Mouse (Mus musculus): ENCODE measurements around the gene Pfdn6.
"Not testable (repeated sequence)": the region's sequence is repeated elsewhere in the genome, so short reads cannot be mapped to it uniquely, and the experiment has no call there.

The Pfdn6 gene

GRCm38 (mm10) chr17:33917656-33918292 is 22.4 kb downstream of the Pfdn6 start:
- in situ Hi-C loops (cut with MseI, MboI): no loop called here

GRCm38 (mm10) chr17:33916847-33917655 is 23.1 kb downstream of the Pfdn6 start:
- in situ Hi-C loops (cut with MseI, MboI): no loop called here

GRCm38 (mm10) chr17:33916294-33916693 is 23.8 kb downstream of the Pfdn6 start:
- in situ Hi-C loops (cut with MseI, MboI): no loop called here

DNA sequence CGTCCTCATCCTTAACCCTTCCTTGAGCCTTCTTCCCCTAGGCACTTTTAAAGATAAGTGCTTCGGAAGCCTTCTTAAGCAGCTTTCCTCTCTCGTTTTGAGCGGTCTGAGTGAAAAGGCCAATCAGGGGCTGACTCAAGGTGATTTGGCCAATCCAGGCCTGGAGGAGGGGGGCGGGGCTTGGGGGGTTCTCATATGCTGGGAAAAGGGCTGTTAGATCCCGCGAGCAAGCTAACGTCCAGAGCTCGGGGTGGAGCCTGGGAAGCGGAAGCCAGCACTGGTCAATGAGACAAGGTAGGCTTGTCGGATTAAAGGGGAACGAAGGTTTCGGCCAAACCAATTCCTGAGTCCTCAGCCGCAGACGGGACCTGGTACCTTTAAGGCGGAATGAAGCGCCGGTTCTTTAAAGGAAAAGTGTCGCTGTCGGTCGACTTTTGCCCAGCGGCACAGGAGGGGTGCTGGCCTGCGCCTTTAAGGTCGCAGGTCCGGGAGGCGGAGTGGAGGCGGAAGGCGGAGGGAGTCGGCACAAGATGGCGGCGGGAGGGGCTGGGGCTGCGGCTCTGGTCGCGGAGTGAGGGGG is 24.4 kb downstream of the Pfdn6 start, which contains the start of the genes Tapbp and Zbtb22:
Tapbp (plus strand) TSS at position 229 of the 580 bp plus-strand sequence.
Zbtb22 (plus strand) TSS at position 234 of the 580 bp plus-strand sequence.
- in situ Hi-C loops (cut with MseI, MboI): no loop called here

GRCm38 (mm10) chr17:33914969-33915391 is 25.2 kb downstream of the Pfdn6 start:
- in situ Hi-C loops (cut with MseI, MboI): no loop called here

- in situ Hi-C loops (cut with MseI, MboI): no loop called here
Observed at GRCm38 (mm10) chr17:33913905-33914304, 26.2 kb downstream of the Pfdn6 start.

DNA sequence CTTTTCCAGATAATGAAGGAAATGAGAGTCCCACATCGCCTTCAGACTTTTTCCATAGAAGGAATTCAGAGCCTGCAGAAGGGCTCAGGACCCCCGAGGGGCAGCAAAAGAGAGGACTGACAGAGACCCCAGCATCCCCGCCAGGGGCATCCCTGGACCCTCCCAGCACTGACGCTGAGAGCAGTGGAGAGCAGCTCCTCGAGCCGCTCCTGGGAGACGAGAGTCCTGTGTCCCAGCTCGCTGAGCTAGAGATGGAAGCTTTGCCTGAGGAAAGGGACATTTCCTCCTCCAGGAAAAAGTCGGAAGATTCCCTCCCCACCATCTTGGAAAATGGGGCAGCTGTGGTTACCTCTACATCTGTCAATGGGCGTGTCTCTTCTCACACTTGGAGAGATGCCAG is 26.9 kb downstream of the Pfdn6 start:
- in situ Hi-C loops (cut with MseI, MboI): no loop called here

DNA sequence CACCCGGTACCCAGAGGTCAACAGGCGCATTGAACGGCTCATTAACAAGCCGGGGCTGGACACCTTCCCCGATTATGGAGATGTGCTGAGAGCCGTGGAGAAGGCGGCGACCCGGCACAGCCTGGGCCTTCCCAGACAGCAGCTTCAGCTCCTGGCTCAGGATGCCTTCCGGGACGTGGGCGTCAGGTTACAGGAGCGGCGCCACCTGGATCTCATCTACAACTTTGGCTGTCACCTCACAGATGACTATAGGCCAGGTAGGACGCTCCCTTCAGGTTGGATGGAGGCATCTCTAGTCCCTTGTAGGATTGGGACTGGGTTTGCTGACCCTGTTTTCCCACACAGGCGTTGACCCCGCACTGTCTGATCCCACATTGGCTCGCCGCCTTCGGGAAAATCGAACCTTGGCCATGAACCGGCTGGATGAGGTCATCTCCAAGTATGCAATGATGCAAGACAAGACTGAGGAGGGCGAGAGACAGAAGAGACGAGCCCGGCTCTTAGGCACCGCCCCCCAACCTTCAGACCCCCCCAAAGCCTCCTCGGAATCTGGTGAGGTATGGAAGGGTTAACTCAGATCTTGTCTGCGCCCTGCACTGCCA is 28.2 kb downstream of the Pfdn6 start:
- in situ Hi-C loops (cut with MseI, MboI): no loop called here

- in situ Hi-C loops (cut with MseI, MboI): no loop called here
Observed at GRCm38 (mm10) chr17:33911052-33911812, 28.9 kb downstream of the Pfdn6 start.

GRCm38 (mm10) chr17:33910346-33911051 is 29.6 kb downstream of the Pfdn6 start:
- in situ Hi-C loops (cut with MseI, MboI): no loop called here

- in situ Hi-C loops (cut with MseI, MboI): no loop called here
Observed at GRCm38 (mm10) chr17:33909869-33910250, 30.3 kb downstream of the Pfdn6 start.

DNA sequence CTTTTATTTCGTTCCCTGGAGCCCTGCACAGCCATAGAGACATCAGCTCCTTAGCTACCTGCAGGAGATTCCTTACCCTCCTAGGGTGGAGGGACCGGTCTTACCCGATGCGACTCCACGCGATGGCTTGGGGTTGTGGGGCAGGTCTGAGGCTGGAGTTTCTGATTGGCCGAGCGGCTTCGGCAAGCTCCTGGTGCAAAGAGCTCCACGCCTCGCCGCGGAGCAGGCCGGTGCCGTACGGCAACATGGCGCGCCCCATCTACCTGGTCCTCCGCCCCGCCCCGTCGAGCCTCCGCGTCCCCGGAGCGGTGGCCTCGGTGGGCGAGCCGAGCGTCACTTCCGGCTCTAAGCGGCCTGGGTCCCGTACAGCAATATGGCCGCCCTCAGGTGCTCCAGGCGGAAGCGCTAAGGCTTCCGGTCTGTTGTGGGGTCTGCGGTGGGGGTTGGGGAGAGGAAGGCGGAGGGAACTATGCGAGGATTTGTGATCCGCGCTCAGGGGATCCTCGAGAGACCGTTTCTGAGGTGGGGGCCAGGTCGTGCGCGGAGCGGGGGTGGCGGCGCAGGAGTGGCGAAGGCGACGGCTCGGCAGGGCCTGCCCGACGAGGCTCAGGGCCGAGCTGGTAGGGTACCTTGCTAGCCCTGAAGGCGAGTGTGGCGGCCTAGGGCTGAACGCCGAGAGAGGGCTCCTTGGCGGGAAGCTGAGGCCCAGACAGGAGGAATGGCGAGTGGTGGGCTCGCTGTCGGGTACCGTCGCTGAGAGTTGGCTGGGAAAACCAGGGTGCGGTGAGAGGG is 30.9 kb downstream of the Pfdn6 start, which contains the start of gene Daxx:
Daxx (plus strand) TSS at position 338 of the 792 bp plus-strand sequence.
- in situ Hi-C loops (cut with MseI, MboI): no loop called here

DNA sequence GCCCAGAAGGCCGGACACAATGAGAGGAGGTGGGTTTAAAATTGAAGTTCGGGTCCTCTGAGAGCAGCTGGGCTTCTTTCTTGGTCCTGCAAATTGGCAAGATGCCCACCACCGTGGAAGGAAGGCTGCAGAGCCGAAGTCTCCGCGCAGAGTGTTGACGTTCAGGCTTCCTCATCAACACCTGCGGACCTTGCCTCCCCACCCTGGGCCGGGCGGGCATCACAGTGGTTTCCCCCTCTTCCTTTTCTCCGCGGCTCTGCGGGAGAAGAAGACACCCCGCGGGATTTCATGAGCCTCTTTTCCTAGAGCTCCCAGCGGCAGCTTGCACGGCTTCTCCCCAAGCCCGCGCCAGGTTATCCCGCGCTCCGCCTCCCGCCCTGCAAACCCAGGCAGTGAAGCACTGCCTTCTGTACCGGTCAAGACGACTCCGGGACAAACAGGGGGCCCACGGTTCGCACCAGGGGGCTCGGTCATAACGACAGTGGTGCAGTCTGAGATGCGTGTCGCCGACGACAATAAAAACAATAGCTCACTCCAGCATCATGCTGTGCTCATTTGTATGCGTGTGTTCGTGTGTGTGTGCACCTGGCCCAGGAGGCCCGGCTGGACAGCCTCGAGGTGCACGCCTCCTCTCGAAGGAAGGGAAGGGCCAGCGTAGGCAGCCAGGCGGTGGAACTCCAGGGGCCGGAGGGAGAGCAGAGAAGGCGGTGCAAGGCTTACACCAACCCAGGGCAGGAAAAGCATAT is 31.6 kb downstream of the Pfdn6 start:
- in situ Hi-C loops (cut with MseI, MboI): no loop called here

DNA sequence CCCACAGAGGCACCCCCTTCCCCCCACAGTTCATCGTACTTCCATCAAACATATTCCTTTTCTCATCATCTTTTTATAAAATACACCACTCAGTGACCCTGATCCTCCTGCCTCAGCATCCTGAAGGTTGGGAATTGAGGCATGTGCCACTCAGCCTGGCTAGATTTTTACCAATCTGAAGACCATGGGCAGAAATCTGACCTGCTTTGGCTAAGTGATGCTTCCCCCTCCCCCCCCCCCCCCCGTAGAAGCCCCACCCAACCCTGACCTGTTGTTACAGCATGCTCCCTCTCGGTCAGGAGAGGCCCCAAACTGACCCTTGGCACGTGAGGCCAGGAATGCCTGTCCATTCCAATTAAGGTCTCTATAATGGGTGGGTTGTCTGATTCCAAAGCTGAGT is 35.3 kb downstream of the Pfdn6 start, which contains the start of gene Platr17:
Platr17 (plus strand) TSS at position 301 of the 400 bp plus-strand sequence.
- in situ Hi-C loops (cut with MseI, MboI): not testable (repeated sequence)

DNA sequence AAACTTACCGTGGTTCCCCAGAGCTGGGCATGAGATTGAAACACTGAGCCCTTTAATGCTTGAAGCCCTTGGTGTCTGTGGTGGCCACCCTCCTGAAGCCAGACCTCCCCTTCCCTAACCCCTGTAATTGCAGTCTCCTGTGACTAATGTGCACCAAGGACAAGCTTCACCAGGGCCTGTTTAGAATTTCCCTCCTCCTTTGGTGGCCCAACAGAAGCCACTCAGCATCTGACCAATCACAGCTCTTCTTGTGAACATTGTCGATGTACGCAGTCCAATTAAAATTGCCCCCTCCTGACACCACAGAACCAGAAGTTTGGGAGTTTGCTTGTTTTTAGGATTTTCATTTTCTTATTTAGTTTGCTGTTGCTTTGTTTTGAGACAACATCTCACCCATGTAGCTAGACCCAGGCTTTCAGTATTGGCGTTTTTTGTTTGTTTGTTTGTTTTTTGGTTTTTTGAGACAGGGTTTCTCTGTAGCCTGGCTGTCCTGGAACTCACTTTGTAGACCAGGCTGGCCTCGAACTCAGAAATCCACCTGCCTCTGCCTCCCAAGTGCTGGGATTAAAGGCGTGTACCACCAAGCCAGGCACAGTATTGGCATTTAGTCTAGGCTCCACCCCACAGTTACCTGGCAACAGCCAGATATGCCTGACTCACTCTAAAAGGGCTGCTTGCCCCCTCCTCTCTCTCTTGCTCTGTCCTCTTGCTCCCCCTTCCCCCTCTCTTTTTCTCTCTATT is 36.1 kb downstream of the Pfdn6 start:
- in situ Hi-C loops (cut with MseI, MboI): not testable (repeated sequence)

DNA sequence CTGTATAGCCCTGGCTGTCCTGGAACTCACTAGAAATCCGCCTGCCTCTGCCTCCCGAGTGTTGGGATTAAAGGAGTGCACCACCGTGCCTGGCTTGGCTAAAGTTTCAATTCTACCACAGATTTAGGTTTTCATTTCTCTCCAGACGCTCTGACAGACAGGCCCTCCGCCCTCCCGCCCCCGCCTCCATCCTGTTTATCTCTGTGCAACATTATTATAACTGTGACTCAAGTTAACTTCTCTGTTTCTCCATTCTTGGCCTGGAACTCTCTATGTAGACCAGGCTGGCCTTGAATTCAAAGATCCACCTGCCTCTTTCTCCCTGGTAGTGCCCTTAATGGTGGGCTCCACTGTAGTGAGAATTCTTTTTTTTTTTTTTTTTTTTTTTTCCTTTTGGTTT is 37.7 kb downstream of the Pfdn6 start:
- in situ Hi-C loops (cut with MseI, MboI): no loop called here

- in situ Hi-C loops (cut with MseI, MboI): no loop called here
Observed at GRCm38 (mm10) chr17:33902079-33902478, 38.1 kb downstream of the Pfdn6 start.

GRCm38 (mm10) chr17:33901653-33902052 is 38.5 kb downstream of the Pfdn6 start:
- in situ Hi-C loops (cut with MseI, MboI): no loop called here

DNA sequence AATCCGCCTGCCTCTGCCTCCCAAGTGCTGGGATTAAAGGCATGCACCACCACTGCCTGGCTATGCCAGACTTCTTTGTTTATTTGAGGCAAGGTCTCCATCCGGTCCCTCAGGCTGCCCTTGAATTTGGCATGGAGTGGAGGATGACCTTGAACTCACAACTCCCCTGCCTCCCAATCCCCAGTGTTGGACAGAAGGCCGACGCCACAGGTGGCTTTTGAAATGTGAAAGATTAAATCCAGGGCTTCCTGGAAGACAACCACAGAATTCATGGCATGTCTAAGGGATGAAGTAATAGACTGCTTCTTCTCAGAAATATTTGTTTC is 39.2 kb downstream of the Pfdn6 start:
- in situ Hi-C loops (cut with MseI, MboI): no loop called here
